Mouse (Mus musculus) liver, postnatal 0 days (tissue): Measurements from ENCODE around the gene Fndc5.

Experiments used
- CTCF ChIP-seq: sonication (generic); IDR thresholded peaks from 2 replicates; pipeline ENCODE4 v1.5.1; 2016; ENCODE audit warnings: antibody characterized with exemption, low read depth
- EP300 ChIP-seq: IDR thresholded peaks from 2 replicates; pipeline ENCODE4 v1.6.1; 2016; ENCODE audit warnings: antibody characterized with exemption, low read depth, mild to moderate bottlenecking

- TF ChIP-seq CTCF (no peak), EP300 (no peak)
These were observed 14.5 kb downstream of the Fndc5 start for GRCm38 (mm10) chr4:129151276-129151811.
